Mouse (Mus musculus): ENCODE measurements at regions not wholly inside any gene's neighbourhood (a gene's known extent, or its start where the extent isn't known, plus 50 kb on each side); places are given as distances from the start of the nearest gene placed in this dataset.

- no peak for ATAC-seq (ENCODE audit: low read depth)
Observed at GRCm38 (mm10) chr14:53845646-53846045, 408.3 kb downstream of the Dad1 start.

GRCm38 (mm10) chr14:53832553-53832952, 421.4 kb downstream of the Dad1 start:
- H3K9ac ChIP-seq (ENCODE audit: low read depth, low read length): no peak overlapping the region
- ATAC-seq (ENCODE audit: low read depth): no peak
- H3K9me3 ChIP-seq (replicated peaks; ENCODE audit: control insufficient read depth, low read length): no peaks in the 10 kb centered on the region
- no peak overlapping the region for H3K4me2 ChIP-seq (ENCODE audit: low read depth, low read length)
- no peak overlapping the region for H3K4me3 ChIP-seq (ENCODE audit: low read depth, low read length)
- H3K27ac ChIP-seq (ENCODE audit: low read length): no peak overlapping the region
- no peaks in the 10 kb centered on the region for H3K36me3 ChIP-seq (ENCODE audit: control insufficient read depth, insufficient read depth)
- no peaks in the 10 kb centered on the region for H3K27me3 ChIP-seq (ENCODE audit: control insufficient read depth, insufficient read depth, low read depth, low read length)
- WGBS (ENCODE audit: insufficient replicate concordance): 56% methylated on average over 3 of the region's 3 CpGs
- no peaks in the 10 kb centered on the region for H3K4me1 ChIP-seq (ENCODE audit: control insufficient read depth, low read depth, low read length)

More at GRCm38 (mm10) chr14:53845646-53846045, 408.3 kb downstream of the Dad1 start:
- Histone ChIP-seq H3K4me1 (ENCODE audit: control insufficient read depth, low read depth, low read length) (no peaks in the 10 kb centered on the region), H3K9me3 (replicated peaks; ENCODE audit: control insufficient read depth, low read length) (no peaks in the 10 kb centered on the region), H3K27ac (ENCODE audit: low read length) (no peak overlapping the region), H3K9ac (ENCODE audit: low read depth, low read length) (no peak overlapping the region), H3K4me2 (ENCODE audit: low read depth, low read length) (no peak overlapping the region), H3K27me3 (ENCODE audit: control insufficient read depth, insufficient read depth, low read depth, low read length) (no peaks in the 10 kb centered on the region), H3K36me3 (ENCODE audit: control insufficient read depth, insufficient read depth) (no peaks in the 10 kb centered on the region), H3K4me3 (ENCODE audit: low read depth, low read length) (no peak overlapping the region)
- 70% methylated on average over 9 of the region's 9 CpGs for WGBS (ENCODE audit: insufficient replicate concordance)

GRCm38 (mm10) chr14:53831651-53832050, 422.3 kb downstream of the Dad1 start:
- H3K9ac ChIP-seq (ENCODE audit: low read depth, low read length): no peak overlapping the region
- H3K9me3 ChIP-seq (replicated peaks; ENCODE audit: control insufficient read depth, low read length): no peaks in the 10 kb centered on the region
- no peaks in the 10 kb centered on the region for H3K27me3 ChIP-seq (ENCODE audit: control insufficient read depth, insufficient read depth, low read depth, low read length)
- no peak for ATAC-seq (ENCODE audit: low read depth)
- H3K36me3 ChIP-seq (ENCODE audit: control insufficient read depth, insufficient read depth): no peaks in the 10 kb centered on the region
- no peak overlapping the region for H3K4me3 ChIP-seq (ENCODE audit: low read depth, low read length)
- WGBS (ENCODE audit: insufficient replicate concordance): 68% methylated on average over 6 of the region's 6 CpGs
- no peaks in the 10 kb centered on the region for H3K4me1 ChIP-seq (ENCODE audit: control insufficient read depth, low read depth, low read length)
- no peak overlapping the region for H3K4me2 ChIP-seq (ENCODE audit: low read depth, low read length)
- H3K27ac ChIP-seq (ENCODE audit: low read length): no peak overlapping the region

GRCm38 (mm10) chr14:53830717-53831116, 423.2 kb downstream of the Dad1 start:
- H3K36me3 ChIP-seq (ENCODE audit: control insufficient read depth, insufficient read depth): no peaks in the 10 kb centered on the region
- H3K27ac ChIP-seq (ENCODE audit: low read length): no peak overlapping the region
- ATAC-seq (ENCODE audit: low read depth): no peak
- no peaks in the 10 kb centered on the region for H3K27me3 ChIP-seq (ENCODE audit: control insufficient read depth, insufficient read depth, low read depth, low read length)
- no peak overlapping the region for H3K4me2 ChIP-seq (ENCODE audit: low read depth, low read length)
- H3K4me3 ChIP-seq (ENCODE audit: low read depth, low read length): no peak overlapping the region
- WGBS (ENCODE audit: insufficient replicate concordance): 35% methylated on average over 1 of the region's 1 CpGs
- H3K9me3 ChIP-seq (replicated peaks; ENCODE audit: control insufficient read depth, low read length): no peaks in the 10 kb centered on the region
- no peaks in the 10 kb centered on the region for H3K4me1 ChIP-seq (ENCODE audit: control insufficient read depth, low read depth, low read length)
- no peak overlapping the region for H3K9ac ChIP-seq (ENCODE audit: low read depth, low read length)

GRCm38 (mm10) chr14:53826782-53827181, 427.1 kb downstream of the Dad1 start:
- ATAC-seq (ENCODE audit: low read depth): no peak

GRCm38 (mm10) chr14:53806231-53806630, 447.7 kb downstream of the Dad1 start:
- no peak overlapping the region for H3K27ac ChIP-seq (ENCODE audit: low read length)
- H3K4me2 ChIP-seq (ENCODE audit: low read depth, low read length): no peak overlapping the region
- no peaks in the 10 kb centered on the region for H3K36me3 ChIP-seq (ENCODE audit: control insufficient read depth, insufficient read depth)
- no peak overlapping the region for H3K9ac ChIP-seq (ENCODE audit: low read depth, low read length)
- H3K4me1 ChIP-seq (ENCODE audit: control insufficient read depth, low read depth, low read length): no peaks in the 10 kb centered on the region; the same call in 1 of the 2 replicates
- H3K27me3 ChIP-seq (ENCODE audit: control insufficient read depth, insufficient read depth, low read depth, low read length): no peaks in the 10 kb centered on the region
- no peak for ATAC-seq (ENCODE audit: low read depth)
- H3K4me3 ChIP-seq (ENCODE audit: low read depth, low read length): no peak overlapping the region
- WGBS (ENCODE audit: insufficient replicate concordance): 8% methylated on average over 3 of the region's 3 CpGs
- no peaks in the 10 kb centered on the region for H3K9me3 ChIP-seq (replicated peaks; ENCODE audit: control insufficient read depth, low read length)

More at GRCm38 (mm10) chr14:53826782-53827181, 427.1 kb downstream of the Dad1 start:
- no peak overlapping the region for H3K9ac ChIP-seq (ENCODE audit: low read depth, low read length)
- H3K27ac ChIP-seq (ENCODE audit: low read length): no peak overlapping the region
- H3K4me2 ChIP-seq (ENCODE audit: low read depth, low read length): no peak overlapping the region
- no peaks in the 10 kb centered on the region for H3K4me1 ChIP-seq (ENCODE audit: control insufficient read depth, low read depth, low read length)
- no peaks in the 10 kb centered on the region for H3K27me3 ChIP-seq (ENCODE audit: control insufficient read depth, insufficient read depth, low read depth, low read length)
- H3K36me3 ChIP-seq (ENCODE audit: control insufficient read depth, insufficient read depth): no peaks in the 10 kb centered on the region
- no peaks in the 10 kb centered on the region for H3K9me3 ChIP-seq (replicated peaks; ENCODE audit: control insufficient read depth, low read length)
- no peak overlapping the region for H3K4me3 ChIP-seq (ENCODE audit: low read depth, low read length)
- WGBS (ENCODE audit: insufficient replicate concordance): 68% methylated on average over 4 of the region's 4 CpGs

- ATAC-seq (ENCODE audit: low read depth): peak; percentile 48; the same call in 1 of the 2 replicates
- H3K4me2 ChIP-seq (ENCODE audit: low read depth, low read length): peak overlapping the region; percentile 41; the same call in 1 of the 2 replicates
- no peak overlapping the region for H3K4me3 ChIP-seq (ENCODE audit: low read depth, low read length)
- no peak overlapping the region for H3K9ac ChIP-seq (ENCODE audit: low read depth, low read length)
- no peaks in the 10 kb centered on the region for H3K27me3 ChIP-seq (ENCODE audit: control insufficient read depth, insufficient read depth, low read depth, low read length)
- no peaks in the 10 kb centered on the region for H3K36me3 ChIP-seq (ENCODE audit: control insufficient read depth, insufficient read depth)
- no peaks in the 10 kb centered on the region for H3K9me3 ChIP-seq (replicated peaks; ENCODE audit: control insufficient read depth, low read length)
- H3K27ac ChIP-seq (ENCODE audit: low read length): no peak overlapping the region
- no peaks in the 10 kb centered on the region; the same call in none of the 2 replicates for H3K4me1 ChIP-seq (ENCODE audit: control insufficient read depth, low read depth, low read length)
- WGBS (ENCODE audit: insufficient replicate concordance): 28% methylated on average over 17 of the region's 17 CpGs
Observed at GRCm38 (mm10) chr14:53803698-53804620, 449.9 kb downstream of the Dad1 start.

GRCm38 (mm10) chr14:53802547-53802946, 451.4 kb downstream of the Dad1 start:
- Histone ChIP-seq H3K9ac (ENCODE audit: low read depth, low read length) (no peak overlapping the region), H3K36me3 (ENCODE audit: control insufficient read depth, insufficient read depth) (no peaks in the 10 kb centered on the region), H3K9me3 (replicated peaks; ENCODE audit: control insufficient read depth, low read length) (no peaks in the 10 kb centered on the region), H3K4me3 (ENCODE audit: low read depth, low read length) (no peak overlapping the region), H3K27ac (ENCODE audit: low read length) (no peak overlapping the region), H3K4me2 (ENCODE audit: low read depth, low read length) (no peak overlapping the region), H3K4me1 (ENCODE audit: control insufficient read depth, low read depth, low read length) (no peaks in the 10 kb centered on the region; the same call in none of the 2 replicates), H3K27me3 (ENCODE audit: control insufficient read depth, insufficient read depth, low read depth, low read length) (no peaks in the 10 kb centered on the region)
- ATAC-seq (ENCODE audit: low read depth): no peak
- 67% methylated on average over 3 of the region's 3 CpGs for WGBS (ENCODE audit: insufficient replicate concordance)

GRCm38 (mm10) chr14:53800508-53801136, 453.3 kb downstream of the Dad1 start:
- no peak overlapping the region for H3K4me2 ChIP-seq (ENCODE audit: low read depth, low read length)
- WGBS (ENCODE audit: insufficient replicate concordance): 50% methylated on average over 11 of the region's 11 CpGs
- peaks cover 3% of the 10 kb centered on the region for H3K4me1 ChIP-seq (ENCODE audit: control insufficient read depth, low read depth, low read length)
- no peak overlapping the region for H3K27ac ChIP-seq (ENCODE audit: low read length)
- H3K27me3 ChIP-seq (ENCODE audit: control insufficient read depth, insufficient read depth, low read depth, low read length): no peaks in the 10 kb centered on the region
- no peaks in the 10 kb centered on the region for H3K36me3 ChIP-seq (ENCODE audit: control insufficient read depth, insufficient read depth)
- ATAC-seq (ENCODE audit: low read depth): no peak
- H3K9ac ChIP-seq (ENCODE audit: low read depth, low read length): no peak overlapping the region
- H3K4me3 ChIP-seq (ENCODE audit: low read depth, low read length): no peak overlapping the region
- H3K9me3 ChIP-seq (replicated peaks; ENCODE audit: control insufficient read depth, low read length): no peaks in the 10 kb centered on the region
